Mouse (Mus musculus): ENCODE data around the gene Tcte1.

- TF ChIP-seq POLR2A (IDR thresholded peaks at IDR 0.05; ENCODE audit: extremely low read depth, insufficient read depth, low read length) = no peak
- TF ChIP-seq CTCF (IDR thresholded peaks at IDR 0.05; ENCODE audit: extremely low read depth, insufficient read depth, low read length) = 0 out of 2 replicates have a peak, but pooled peaks have one; percentile 18
Measured at GRCm38 (mm10) chr17:45547461-45548190, 24.4 kb downstream of the Tcte1 start.

All from cortical plate, adult 2 months (tissue).